Mouse (Mus musculus): ENCODE data around the gene Olfr816. TPM values are rescaled to one million over a fixed set of nuclear protein-coding genes. Genes with fewer than 3 reads are reported as not detected.

The Olfr816 gene
- not detected for polyA plus RNA-seq (2014; fragmentation: Illumina TruSeq; extraction: RNeasy Lipid Tissue Mini Kit (QIAGEN cat#74804); ENCODE audit: insufficient read depth, low read depth, low replicate concordance)

DNA sequence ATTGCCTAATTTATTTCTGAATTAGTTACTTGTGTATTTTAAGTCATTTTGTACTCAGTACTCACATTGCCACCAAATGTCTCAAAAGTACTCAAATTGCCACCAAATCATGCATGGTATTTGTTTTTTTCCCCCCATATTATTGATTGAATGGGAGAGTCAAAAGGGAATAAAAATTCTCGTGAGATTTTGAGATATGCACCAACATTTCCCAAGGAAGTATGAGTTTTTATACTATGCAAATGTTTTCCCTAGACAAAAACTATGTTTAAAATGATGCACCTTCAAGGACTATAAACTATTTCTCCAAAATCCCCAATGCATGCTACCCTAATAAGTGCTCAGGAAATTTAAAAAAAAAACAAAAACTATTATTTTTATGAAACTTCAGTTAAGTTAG is at the start of gene Olfr816:
Gene Olfr816 (minus strand): TSS at position 101 of the 400 bp plus-strand sequence.

DNA sequence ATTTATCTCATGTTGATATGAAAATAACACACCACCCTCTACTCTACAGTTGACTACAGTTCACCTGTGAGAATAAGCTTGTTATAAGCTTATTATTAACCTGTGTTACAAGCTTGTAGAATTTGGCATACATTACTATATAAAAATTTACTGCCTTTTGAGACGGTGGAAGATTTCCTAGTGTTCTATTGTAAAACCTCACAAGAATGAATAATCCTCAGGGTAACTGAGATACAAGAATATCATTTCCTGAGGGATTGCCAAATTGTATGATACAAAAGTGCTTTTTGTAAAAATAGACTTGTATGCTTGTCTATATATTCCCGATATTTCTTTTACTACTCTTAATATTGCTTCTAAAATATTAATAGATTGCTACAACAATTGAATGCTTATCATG is 33.6 kb upstream of the Olfr816 start, which contains the start of gene Olfr818:
Gene Olfr818 (minus strand): TSS at position 101 of the 400 bp plus-strand sequence.

DNA sequence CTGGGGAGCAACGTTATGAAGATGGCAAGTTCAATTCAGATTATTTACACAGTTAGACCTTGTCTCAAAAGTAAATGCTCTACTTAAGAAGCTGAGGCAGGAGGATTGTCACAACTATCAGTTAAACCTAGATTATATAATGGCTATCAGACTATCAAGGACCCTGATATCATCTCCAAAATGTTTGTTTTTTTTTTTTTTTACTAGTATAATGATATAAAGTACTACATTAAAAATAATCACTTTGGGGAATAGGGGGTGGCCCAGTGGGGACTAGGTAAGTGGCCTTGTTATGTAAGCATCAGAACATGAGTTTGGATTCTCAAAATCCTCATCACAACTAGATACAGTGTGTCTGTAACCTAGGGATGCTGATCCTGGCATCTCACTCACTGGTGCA is 9.6 kb downstream of the Olfr816 start, which contains the start of gene Olfr815:
Gene Olfr815 (minus strand): TSS at position 101 of the 400 bp plus-strand sequence.

DNA sequence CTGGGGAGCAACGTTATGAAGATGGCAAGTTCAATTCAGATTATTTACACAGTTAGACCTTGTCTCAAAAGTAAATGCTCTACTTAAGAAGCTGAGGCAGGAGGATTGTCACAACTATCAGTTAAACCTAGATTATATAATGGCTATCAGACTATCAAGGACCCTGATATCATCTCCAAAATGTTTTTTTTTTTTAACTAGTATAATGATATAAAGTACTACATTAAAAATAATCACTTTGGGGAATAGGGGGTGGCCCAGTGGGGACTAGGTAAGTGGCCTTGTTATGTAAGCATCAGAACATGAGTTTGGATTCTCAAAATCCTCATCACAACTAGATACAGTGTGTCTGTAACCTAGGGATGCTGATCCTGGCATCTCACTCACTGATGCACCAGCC is 35.6 kb downstream of the Olfr816 start, which contains the start of gene Olfr814:
Gene Olfr814 (minus strand): TSS at position 101 of the 400 bp plus-strand sequence.

Other genes starting within 250 kb of the Olfr816 start
- gene Olfr801, start 241.7 kb downstream of the Olfr816 start, polyA plus RNA-seq (2014; fragmentation: Illumina TruSeq; extraction: RNeasy Lipid Tissue Mini Kit (QIAGEN cat#74804); ENCODE audit: insufficient read depth, low read depth, low replicate concordance), result not detected
- gene Olfr802, start 227.4 kb downstream of the Olfr816 start, polyA plus RNA-seq (2014; fragmentation: Illumina TruSeq; extraction: RNeasy Lipid Tissue Mini Kit (QIAGEN cat#74804); ENCODE audit: insufficient read depth, low read depth, low replicate concordance), result not detected
- not detected for gene Olfr803, start 221.3 kb downstream of the Olfr816 start, polyA plus RNA-seq (2014; fragmentation: Illumina TruSeq; extraction: RNeasy Lipid Tissue Mini Kit (QIAGEN cat#74804); ENCODE audit: insufficient read depth, low read depth, low replicate concordance)
- gene Olfr804, start 212.4 kb downstream of the Olfr816 start, polyA plus RNA-seq (2014; fragmentation: Illumina TruSeq; extraction: RNeasy Lipid Tissue Mini Kit (QIAGEN cat#74804); ENCODE audit: insufficient read depth, low read depth, low replicate concordance), result not detected
- not detected for gene Olfr805, start 186.2 kb downstream of the Olfr816 start, polyA plus RNA-seq (2014; fragmentation: Illumina TruSeq; extraction: RNeasy Lipid Tissue Mini Kit (QIAGEN cat#74804); ENCODE audit: insufficient read depth, low read depth, low replicate concordance)
- gene Olfr806, start 173.7 kb downstream of the Olfr816 start, polyA plus RNA-seq (2014; fragmentation: Illumina TruSeq; extraction: RNeasy Lipid Tissue Mini Kit (QIAGEN cat#74804); ENCODE audit: insufficient read depth, low read depth, low replicate concordance), result not detected
- gene Olfr807, start 157.8 kb downstream of the Olfr816 start, polyA plus RNA-seq (2014; fragmentation: Illumina TruSeq; extraction: RNeasy Lipid Tissue Mini Kit (QIAGEN cat#74804); ENCODE audit: insufficient read depth, low read depth, low replicate concordance), result not detected
- not detected for gene Olfr808, start 150.1 kb downstream of the Olfr816 start, polyA plus RNA-seq (2014; fragmentation: Illumina TruSeq; extraction: RNeasy Lipid Tissue Mini Kit (QIAGEN cat#74804); ENCODE audit: insufficient read depth, low read depth, low replicate concordance)
- not detected for gene Olfr809, start 141.0 kb downstream of the Olfr816 start, polyA plus RNA-seq (2014; fragmentation: Illumina TruSeq; extraction: RNeasy Lipid Tissue Mini Kit (QIAGEN cat#74804); ENCODE audit: insufficient read depth, low read depth, low replicate concordance)
- gene Olfr810, start 120.7 kb downstream of the Olfr816 start, polyA plus RNA-seq (2014; fragmentation: Illumina TruSeq; extraction: RNeasy Lipid Tissue Mini Kit (QIAGEN cat#74804); ENCODE audit: insufficient read depth, low read depth, low replicate concordance), result not detected
- gene Olfr811, start 111.2 kb downstream of the Olfr816 start, polyA plus RNA-seq (2014; fragmentation: Illumina TruSeq; extraction: RNeasy Lipid Tissue Mini Kit (QIAGEN cat#74804); ENCODE audit: insufficient read depth, low read depth, low replicate concordance), result not detected
- gene Olfr812, start 69.5 kb downstream of the Olfr816 start, polyA plus RNA-seq (2014; fragmentation: Illumina TruSeq; extraction: RNeasy Lipid Tissue Mini Kit (QIAGEN cat#74804); ENCODE audit: insufficient read depth, low read depth, low replicate concordance), result not detected
- not detected for gene Olfr813, start 60.2 kb downstream of the Olfr816 start, polyA plus RNA-seq (2014; fragmentation: Illumina TruSeq; extraction: RNeasy Lipid Tissue Mini Kit (QIAGEN cat#74804); ENCODE audit: insufficient read depth, low read depth, low replicate concordance)
- not detected for gene Olfr814, start 35.7 kb downstream of the Olfr816 start, polyA plus RNA-seq (2014; fragmentation: Illumina TruSeq; extraction: RNeasy Lipid Tissue Mini Kit (QIAGEN cat#74804); ENCODE audit: insufficient read depth, low read depth, low replicate concordance)
- not detected for gene Olfr815, start 9.7 kb downstream of the Olfr816 start, polyA plus RNA-seq (2014; fragmentation: Illumina TruSeq; extraction: RNeasy Lipid Tissue Mini Kit (QIAGEN cat#74804); ENCODE audit: insufficient read depth, low read depth, low replicate concordance)
- gene Olfr818, start 33.5 kb upstream of the Olfr816 start, polyA plus RNA-seq (2014; fragmentation: Illumina TruSeq; extraction: RNeasy Lipid Tissue Mini Kit (QIAGEN cat#74804); ENCODE audit: insufficient read depth, low read depth, low replicate concordance), result not detected
- gene Olfr819, start 51.7 kb upstream of the Olfr816 start, polyA plus RNA-seq (2014; fragmentation: Illumina TruSeq; extraction: RNeasy Lipid Tissue Mini Kit (QIAGEN cat#74804); ENCODE audit: insufficient read depth, low read depth, low replicate concordance), result not detected
- not detected for gene Olfr247, start 60.5 kb upstream of the Olfr816 start, polyA plus RNA-seq (2014; fragmentation: Illumina TruSeq; extraction: RNeasy Lipid Tissue Mini Kit (QIAGEN cat#74804); ENCODE audit: insufficient read depth, low read depth, low replicate concordance)
- gene Gm10310, start 69.5 kb upstream of the Olfr816 start, polyA plus RNA-seq (2014; fragmentation: Illumina TruSeq; extraction: RNeasy Lipid Tissue Mini Kit (QIAGEN cat#74804); ENCODE audit: insufficient read depth, low read depth, low replicate concordance), result not detected
- gene Olfr820, start 97.0 kb upstream of the Olfr816 start, polyA plus RNA-seq (2014; fragmentation: Illumina TruSeq; extraction: RNeasy Lipid Tissue Mini Kit (QIAGEN cat#74804); ENCODE audit: insufficient read depth, low read depth, low replicate concordance), result not detected
- gene Olfr821, start 114.8 kb upstream of the Olfr816 start, polyA plus RNA-seq (2014; fragmentation: Illumina TruSeq; extraction: RNeasy Lipid Tissue Mini Kit (QIAGEN cat#74804); ENCODE audit: insufficient read depth, low read depth, low replicate concordance), result not detected
- not detected for gene Olfr822, start 155.6 kb upstream of the Olfr816 start, polyA plus RNA-seq (2014; fragmentation: Illumina TruSeq; extraction: RNeasy Lipid Tissue Mini Kit (QIAGEN cat#74804); ENCODE audit: insufficient read depth, low read depth, low replicate concordance)
- gene Olfr823, start 199.8 kb upstream of the Olfr816 start, polyA plus RNA-seq (2014; fragmentation: Illumina TruSeq; extraction: RNeasy Lipid Tissue Mini Kit (QIAGEN cat#74804); ENCODE audit: insufficient read depth, low read depth, low replicate concordance), result not detected
- gene Olfr824, start 214.4 kb upstream of the Olfr816 start, polyA plus RNA-seq (2014; fragmentation: Illumina TruSeq; extraction: RNeasy Lipid Tissue Mini Kit (QIAGEN cat#74804); ENCODE audit: insufficient read depth, low read depth, low replicate concordance), result not detected